Mouse (Mus musculus) A20 (cell line): Measurements from ENCODE around the gene 4933428M09Rik.
"Not testable (repeated sequence)": the region's sequence is repeated elsewhere in the genome, so short reads cannot be mapped to it uniquely, and the experiment has no call there.

Experiments
- DNase-seq: peaks from one replicate; pipeline ENCODE4 v3.0.0-alpha.2; 2011; ENCODE audit warnings: low read depth, low spot score

Gene 4933428M09Rik

DNA sequence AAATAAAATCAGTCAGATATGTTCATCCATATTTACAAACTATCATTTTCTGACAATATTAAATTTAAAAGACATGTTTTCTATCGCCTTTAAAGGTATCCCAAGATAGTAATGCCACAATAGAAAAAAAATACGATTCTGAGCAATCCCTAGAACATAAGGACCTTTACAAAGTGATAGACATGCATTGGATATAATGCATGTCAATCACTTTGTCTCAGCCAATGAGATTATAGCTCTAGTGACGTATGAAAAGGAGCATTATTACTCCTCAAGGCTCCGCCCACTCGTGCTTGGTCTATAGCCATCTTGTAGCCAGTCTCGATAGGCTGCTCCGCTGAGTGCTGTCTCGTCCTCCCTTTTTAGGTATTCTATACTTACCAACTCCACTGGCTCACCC, at the start of gene 4933428M09Rik:
TSS of gene 4933428M09Rik (plus strand) at position 301 of the 400 bp plus-strand sequence.
- no peak for DNase-seq

GRCm38 (mm10) chrX:139134031-139134430, 45.0 kb upstream of the 4933428M09Rik start:
- DNase-seq: no peak

- DNase-seq: peak; percentile 1
Observed at GRCm38 (mm10) chrX:139191506-139191905, 12.5 kb downstream of the 4933428M09Rik start.

DNA sequence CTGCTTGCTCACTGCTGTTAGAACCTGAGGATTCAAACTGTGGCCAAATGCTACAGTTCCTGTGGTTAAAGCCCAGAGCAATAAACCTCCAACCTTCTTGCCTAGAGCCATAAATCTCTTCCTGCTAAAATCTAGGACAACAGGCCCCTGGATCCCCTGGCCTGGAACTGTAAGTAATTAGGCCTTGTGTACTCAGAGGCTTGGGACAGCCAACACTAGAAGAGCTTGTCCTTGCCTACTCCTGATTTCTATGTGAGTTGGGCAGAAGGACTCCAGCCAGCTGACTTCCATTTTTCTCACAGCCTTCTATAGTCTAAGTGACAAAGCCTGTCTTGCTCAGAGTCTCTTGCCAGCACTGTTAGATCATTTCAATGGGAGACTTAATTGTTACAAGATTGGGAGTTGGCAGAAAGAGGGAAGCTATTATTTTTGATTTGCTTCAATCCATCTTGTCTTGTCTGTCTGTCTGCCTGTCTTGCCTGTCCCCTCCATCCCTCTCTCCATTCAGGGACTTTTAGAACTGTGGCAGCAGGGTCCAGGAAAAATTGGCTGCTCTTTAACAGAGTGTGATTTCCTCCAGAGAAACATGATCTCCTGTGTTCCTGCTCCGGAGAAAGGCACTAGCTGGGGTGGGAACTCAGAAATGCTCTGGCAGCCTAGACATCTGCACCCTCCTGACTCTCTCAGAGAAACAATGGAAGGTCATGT, 15.7 kb downstream of the 4933428M09Rik start:
- no peak for DNase-seq

DNA sequence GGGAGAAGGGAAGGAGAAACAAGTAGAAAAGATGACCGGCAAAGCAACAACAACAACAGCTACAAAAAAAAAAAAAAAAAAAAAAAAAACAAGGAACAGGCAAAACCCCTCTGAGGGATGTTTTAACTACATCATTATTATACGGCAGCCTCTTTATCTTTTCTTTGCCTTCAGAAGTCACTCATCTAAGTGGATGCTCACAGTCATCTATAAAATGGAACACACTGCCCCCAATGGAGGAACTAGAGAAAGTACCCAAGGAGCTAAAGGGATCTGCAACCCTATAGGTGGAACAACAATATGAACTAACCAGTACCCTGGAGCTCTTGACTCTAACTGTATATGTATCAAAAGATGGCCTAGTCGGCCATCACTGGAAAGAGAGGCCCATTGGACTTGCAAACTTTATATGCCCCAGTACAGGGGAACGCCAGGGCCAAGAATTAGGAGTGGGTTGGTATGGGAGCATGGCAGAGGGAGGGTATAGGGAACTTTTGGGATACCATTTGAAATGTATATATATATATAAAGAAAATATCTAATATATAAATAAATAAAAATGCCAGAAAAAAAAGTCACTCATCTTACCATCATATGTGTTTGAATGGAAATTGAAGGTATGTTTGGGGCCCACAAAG, 30.3 kb downstream of the 4933428M09Rik start:
- not testable (repeated sequence) for DNase-seq

DNA sequence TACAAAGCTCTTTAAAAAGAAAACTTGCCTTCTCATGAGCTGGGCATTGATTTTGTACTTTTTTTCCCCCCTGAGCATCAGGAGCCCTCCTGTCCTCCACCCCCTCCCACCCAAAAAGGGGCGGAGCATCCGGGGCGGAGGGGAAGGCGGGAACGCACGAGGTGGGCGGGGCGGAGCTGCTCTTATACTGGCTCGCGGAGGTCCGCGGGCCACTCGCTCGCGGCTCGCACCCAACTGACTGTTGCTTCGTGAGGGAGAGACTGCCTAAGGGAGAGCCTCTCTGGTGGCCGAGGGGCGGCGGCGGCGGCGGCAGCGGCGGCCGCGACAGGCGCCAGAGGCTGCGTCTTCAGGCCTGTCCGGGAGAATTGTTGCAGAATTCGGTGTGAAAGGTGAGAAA, 30.8 kb downstream of the 4933428M09Rik start, which contains the start of gene Mum1l1:
TSS of gene Mum1l1 (plus strand) at position 214 of the 397 bp plus-strand sequence.
- DNase-seq: no peak

GRCm38 (mm10) chrX:139214765-139215164, 35.7 kb downstream of the 4933428M09Rik start:
- DNase-seq: no peak

GRCm38 (mm10) chrX:139216409-139216808, 37.4 kb downstream of the 4933428M09Rik start:
- no peak for DNase-seq

GRCm38 (mm10) chrX:139216991-139217593, 38.1 kb downstream of the 4933428M09Rik start:
- no peak for DNase-seq

GRCm38 (mm10) chrX:139217776-139218175, 38.7 kb downstream of the 4933428M09Rik start:
- no peak for DNase-seq

DNA sequence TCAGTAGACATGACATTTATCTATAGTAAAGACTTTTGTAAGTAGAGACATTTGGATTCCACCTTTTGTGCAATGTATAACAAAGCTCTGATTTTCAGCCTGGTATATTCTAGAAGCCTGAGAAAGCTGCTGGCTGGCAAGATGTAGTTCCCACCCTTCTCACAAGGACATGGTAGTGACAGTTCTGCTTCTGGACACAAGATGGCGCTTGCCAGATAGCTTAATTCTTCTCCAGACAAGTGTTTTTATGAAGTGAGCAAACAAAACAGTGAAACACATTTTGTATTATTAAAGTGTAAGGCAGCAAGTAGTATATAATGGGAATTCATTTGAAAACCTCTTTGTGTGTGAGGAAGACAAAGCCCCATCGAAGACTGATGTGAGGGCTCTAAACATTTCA, 40.0 kb downstream of the 4933428M09Rik start:
- DNase-seq: peak; percentile 25

GRCm38 (mm10) chrX:139220830-139221229, 41.8 kb downstream of the 4933428M09Rik start:
- DNase-seq: no peak

- DNase-seq: no peak
Observed at GRCm38 (mm10) chrX:139221893-139222292, 42.9 kb downstream of the 4933428M09Rik start.
